Mouse (Mus musculus) right cerebral cortex, adult 2 months (tissue): ENCODE measurements around the gene Synj2.

Experiments
- DNase-seq, 2 experiments: peaks; one replicate each; pipeline ENCODE4 v3.0.0; 2021 to 2022; ENCODE audit warnings: low spot score in 2 of 2

Gene Synj2

GRCm38 (mm10) chr17:6052801-6053200 is 111.7 kb downstream of the Synj2 start:
- DNase-seq: no peak

- DNase-seq: peak in 1 of 2 experiments; percentile 48
Observed at GRCm38 (mm10) chr17:6054934-6055355, 113.9 kb downstream of the Synj2 start.

DNA sequence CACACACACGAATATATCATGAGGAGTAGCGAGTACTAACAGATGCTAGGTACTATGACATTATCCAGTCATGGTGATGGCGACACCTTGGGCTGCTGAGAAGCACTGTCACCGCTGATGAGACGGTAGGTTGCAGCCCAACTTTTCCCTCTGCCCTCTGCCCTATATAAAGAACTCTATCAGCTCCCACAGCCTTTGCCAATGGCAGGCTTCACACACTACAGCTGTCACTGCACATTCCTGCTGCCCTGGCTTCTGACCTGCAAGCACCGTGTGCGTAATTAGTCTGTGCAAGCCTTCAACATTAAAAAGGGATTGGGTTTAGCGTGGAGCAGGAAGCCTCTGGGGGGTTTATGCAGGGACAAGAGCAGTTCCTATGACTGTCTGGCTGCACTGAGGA is 121.7 kb downstream of the Synj2 start:
- DNase-seq: no peak

DNA sequence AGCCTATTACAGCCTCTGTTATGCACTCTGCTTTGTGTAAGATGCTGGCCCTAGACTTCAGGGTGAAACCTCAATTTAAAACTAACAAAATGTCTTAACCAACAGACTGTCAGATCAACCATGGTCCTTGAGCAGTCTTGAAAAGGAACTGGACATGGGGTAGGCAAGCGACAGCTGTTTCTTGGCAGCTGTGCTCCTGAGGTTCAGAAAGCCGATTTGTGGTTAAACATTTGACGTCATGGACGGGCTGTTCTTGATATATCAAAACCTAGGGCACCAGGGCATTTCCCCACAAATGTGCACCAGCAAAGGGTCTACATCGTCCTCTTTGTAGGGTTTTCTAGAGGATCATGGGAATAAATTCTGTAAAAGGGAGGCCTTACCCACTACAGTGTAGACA is 122.5 kb downstream of the Synj2 start:
- no peak for DNase-seq

DNA sequence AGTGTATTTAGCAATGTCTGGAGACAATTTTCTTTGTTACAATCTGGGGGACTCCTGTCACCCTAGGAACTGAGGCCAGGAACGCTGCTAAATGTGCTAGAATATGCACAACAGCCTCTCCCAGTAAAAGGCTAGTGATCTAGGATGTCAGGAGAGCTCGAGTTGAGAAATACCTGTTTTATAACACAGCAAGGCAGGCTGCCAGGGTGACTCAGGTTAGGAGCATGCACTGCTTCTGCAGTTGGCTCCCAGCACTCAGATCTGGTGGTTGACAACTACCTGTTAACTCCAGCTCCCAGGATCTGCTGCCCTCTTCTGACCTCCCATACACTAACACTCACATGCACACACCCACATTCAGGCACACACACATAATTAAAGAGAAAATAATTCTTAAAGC is 124.9 kb downstream of the Synj2 start:
- DNase-seq: no peak

DNA sequence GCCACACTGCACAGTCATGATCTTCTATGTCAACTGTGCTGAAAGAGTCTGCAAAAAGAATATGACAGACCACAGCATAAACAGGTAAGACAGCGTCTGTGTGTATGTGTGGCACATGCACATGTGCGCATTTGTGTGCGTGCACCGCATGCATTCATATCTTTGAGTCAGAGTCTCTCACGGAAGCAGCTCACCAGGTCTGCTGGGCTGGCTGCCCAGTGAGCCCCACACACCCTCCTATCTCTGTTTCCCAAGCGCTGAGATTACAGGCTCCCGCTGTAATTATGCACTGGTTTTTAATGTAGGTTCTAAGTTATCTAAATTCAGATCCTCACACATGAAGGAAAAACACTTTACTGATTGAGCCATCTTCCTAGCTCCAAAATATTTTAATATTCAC is 126.5 kb downstream of the Synj2 start:
- no peak for DNase-seq

GRCm38 (mm10) chr17:6069866-6070265 is 128.8 kb downstream of the Synj2 start:
- no peak for DNase-seq

GRCm38 (mm10) chr17:6073405-6073804 is 132.3 kb downstream of the Synj2 start:
- DNase-seq: no peak

DNA sequence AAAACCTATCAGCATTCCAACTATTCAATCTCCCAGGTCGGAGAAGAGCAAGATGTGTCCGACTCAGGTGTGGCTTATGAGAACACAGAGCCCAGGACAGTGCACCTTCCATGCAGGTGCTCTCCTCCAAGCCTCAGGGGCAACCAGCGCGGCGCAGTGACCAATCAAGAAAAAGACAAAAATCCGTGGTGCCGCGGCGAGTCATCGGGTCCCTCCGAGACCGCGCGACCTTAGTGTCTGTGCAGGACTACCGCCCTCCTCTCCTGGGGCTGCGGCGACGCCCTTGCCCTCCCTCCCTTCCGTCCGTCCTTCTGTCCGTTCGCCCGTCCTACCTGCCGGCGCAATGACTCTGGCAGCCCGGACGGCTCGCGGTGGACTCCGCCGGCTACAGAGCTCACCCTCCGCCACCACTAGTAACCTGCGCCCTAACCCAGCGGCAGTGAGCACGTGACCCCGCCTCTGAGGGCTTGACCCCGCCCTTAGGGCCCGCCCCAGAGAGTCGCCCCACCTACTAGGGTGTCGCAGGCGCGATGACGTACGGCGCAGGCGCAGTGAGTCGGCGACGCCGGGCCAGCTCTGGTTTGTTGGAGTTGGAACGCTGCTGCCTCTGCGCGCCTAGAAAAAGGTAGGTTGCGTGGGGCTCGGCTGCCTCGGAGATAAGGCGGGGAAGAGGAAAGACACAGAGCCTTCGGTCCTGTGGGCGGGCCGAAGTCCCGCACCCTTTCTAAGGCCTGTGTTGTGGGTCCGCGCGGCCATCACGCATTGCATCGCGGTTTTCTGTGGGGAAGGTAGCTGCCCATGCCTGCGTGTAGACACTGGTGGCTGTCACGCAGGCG is 138.4 kb downstream of the Synj2 start, which contains the start of the genes Serac1 and Gtf2h5:
TSS of gene Serac1 (minus strand) at position 455 of the 836 bp plus-strand sequence.
TSS of gene Gtf2h5 (plus strand) at position 500 of the 836 bp plus-strand sequence.
- DNase-seq: peak; percentile 98

DNA sequence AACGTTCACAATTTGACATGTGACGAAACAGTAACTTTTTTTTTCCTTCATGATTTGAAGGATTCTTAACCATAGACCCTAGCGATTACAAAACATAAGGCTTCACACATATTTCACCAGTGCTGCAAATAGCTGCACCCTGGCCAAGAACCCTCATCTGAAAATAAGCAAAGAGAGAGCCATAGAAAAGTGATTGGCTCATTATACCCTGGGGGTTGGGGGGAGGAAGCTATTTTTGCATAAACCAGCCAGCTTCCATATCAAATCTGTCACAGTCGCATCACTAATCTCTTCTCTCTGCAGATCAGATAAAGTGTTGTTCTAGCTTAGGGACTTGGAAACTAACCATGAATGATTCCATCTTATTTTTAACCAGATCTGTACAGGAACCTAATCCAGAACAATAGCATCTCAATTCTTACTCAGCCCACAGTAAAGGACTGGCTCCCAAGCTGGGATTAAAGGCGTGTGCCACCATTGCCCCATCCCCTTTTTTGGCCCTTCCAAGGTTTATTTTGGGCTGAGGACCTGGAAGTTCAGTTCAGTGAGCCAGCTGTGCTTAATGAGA is 142.3 kb downstream of the Synj2 start:
- no peak for DNase-seq

- DNase-seq: no peak
Observed at GRCm38 (mm10) chr17:6091604-6092003, 150.5 kb downstream of the Synj2 start.
